Mouse (Mus musculus) small intestine, adult 2 months (tissue): ENCODE data around the gene Fam240a. TPM values are rescaled to one million over a fixed set of nuclear protein-coding genes. Genes with fewer than 3 reads are reported as not detected.

Experiments used
- H3K27ac ChIP-seq: fragments of 200-500 bp; 2 replicates; pipeline ENCODE4 v1.5.1; 2012; ENCODE audit warnings: low read depth, low read length, control low read depth, inconsistent platforms; ENCODE audit not compliant: insufficient read depth
- H3K27me3 ChIP-seq: fragments of 200-500 bp; 2 replicates; pipeline ENCODE4 v1.6.1; 2012; ENCODE audit warnings: mild to moderate bottlenecking, moderate library complexity, low read length, inconsistent platforms; ENCODE audit not compliant: control insufficient read depth, insufficient read depth
- H3K36me3 ChIP-seq: fragments of 200-500 bp; 2 replicates; pipeline ENCODE4 v1.6.1; 2012; ENCODE audit warnings: mild to moderate bottlenecking, low read length, control low read depth, inconsistent platforms; ENCODE audit not compliant: control insufficient read depth, insufficient read depth
- H3K4me1 ChIP-seq: fragments of 200-500 bp; 2 replicates; pipeline ENCODE4 v1.6.1; 2012; ENCODE audit warnings: low read length, inconsistent platforms, mixed read lengths; ENCODE audit not compliant: control insufficient read depth, insufficient read depth, insufficient read length
- H3K4me3 ChIP-seq: fragments of 200-500 bp; 2 replicates; pipeline ENCODE4 v1.5.1; 2012; ENCODE audit warnings: low read depth, mild to moderate bottlenecking, control low read depth, inconsistent platforms, low read length, moderate library complexity
- CTCF ChIP-seq: fragments of 200-500 bp; IDR thresholded peaks from 2 replicates; pipeline ENCODE4 v1.5.1; 2012; ENCODE audit warnings: low read depth, mild to moderate bottlenecking, control low read depth, inconsistent platforms, low read length, moderate library complexity, mixed read lengths; ENCODE audit not compliant: insufficient replicate concordance, insufficient read length; ENCODE audit errors: extremely low read depth
- POLR2A ChIP-seq: fragments of 200-500 bp; IDR thresholded peaks from 2 replicates; pipeline ENCODE4 v1.6.1; 2012; ENCODE audit warnings: low read depth, mild to moderate bottlenecking, control low read depth, inconsistent platforms, low read length, moderate library complexity
- WGBS: fragments of 180-500 bp; shearing (Covaris S2); methylation state at CpG from one replicate; pipeline ENCODE4 v1.1.7; 2018; 5-methylcytosine and 5-hydroxymethylcytosine counted together
- polyA plus RNA-seq: library from polyadenylated mRNA; depleted of rRNA; stranded (reverse); fragments of >200 nt; gene quantifications from 2 replicates; pipeline ENCODE4 v1.2.3, GENCODE M21; 2012

Gene Fam240a
- polyA plus RNA-seq, 1 experiment = not detected

GRCm38 (mm10) chr9:110902271-110902670 is 14.4 kb downstream of the Fam240a start:
- WGBS = 81% methylated on average over 4 of the region's 4 CpGs

GRCm38 (mm10) chr9:110901204-110901603 is 15.5 kb downstream of the Fam240a start:
- no peaks in the 10 kb centered on the region for H3K27me3 ChIP-seq
- no peaks in the 10 kb centered on the region for H3K4me1 ChIP-seq
- H3K4me3 ChIP-seq = no peak overlapping the region
- 90% methylated on average over 6 of the region's 6 CpGs for WGBS
- H3K36me3 ChIP-seq = peaks cover 6% of the 10 kb centered on the region; the same call in 1 of the 2 replicates
- TF ChIP-seq POLR2A (no peak), CTCF (no peak)
- H3K27ac ChIP-seq = no peak overlapping the region

More at GRCm38 (mm10) chr9:110902271-110902670, 14.4 kb downstream of the Fam240a start:
- TF ChIP-seq CTCF (no peak), POLR2A (no peak)
- H3K4me1 ChIP-seq = no peaks in the 10 kb centered on the region
- no peaks in the 10 kb centered on the region for H3K27me3 ChIP-seq
- peaks cover 6% of the 10 kb centered on the region; the same call in 1 of the 2 replicates for H3K36me3 ChIP-seq
- no peak overlapping the region for H3K4me3 ChIP-seq
- H3K27ac ChIP-seq = no peak overlapping the region

- Histone ChIP-seq H3K4me1 (no peaks in the 10 kb centered on the region), H3K27me3 (no peaks in the 10 kb centered on the region), H3K4me3 (no peak overlapping the region), H3K27ac (no peak overlapping the region), H3K36me3 (peaks cover 12% of the 10 kb centered on the region; the same call in 1 of the 2 replicates)
- TF ChIP-seq CTCF = no peak
- 72% methylated on average over 10 of the region's 10 CpGs for WGBS
Observed at GRCm38 (mm10) chr9:110899451-110900008, 17.1 kb downstream of the Fam240a start.

- no peak for TF ChIP-seq CTCF
- no peak for TF ChIP-seq POLR2A
- Histone ChIP-seq H3K4me1 (no peaks in the 10 kb centered on the region), H3K4me3 (no peak overlapping the region), H3K27me3 (no peaks in the 10 kb centered on the region), H3K27ac (no peak overlapping the region), H3K36me3 (peaks cover 21% of the 10 kb centered on the region; the same call in 1 of the 2 replicates)
- WGBS = 46% methylated on average over 6 of the region's 6 CpGs
Observed at GRCm38 (mm10) chr9:110896595-110896994, 20.1 kb downstream of the Fam240a start.

- H3K36me3 ChIP-seq = peaks cover 22% of the 10 kb centered on the region; the same call in 1 of the 2 replicates
- no peaks in the 10 kb centered on the region for H3K4me1 ChIP-seq
- H3K4me3 ChIP-seq = no peak overlapping the region
- no peak overlapping the region for H3K27ac ChIP-seq
- no peak for TF ChIP-seq CTCF
- no peak for TF ChIP-seq POLR2A
- WGBS = 71% methylated on average over 7 of the region's 7 CpGs
- H3K27me3 ChIP-seq = no peaks in the 10 kb centered on the region
Observed at GRCm38 (mm10) chr9:110895994-110896393, 20.7 kb downstream of the Fam240a start.

GRCm38 (mm10) chr9:110895507-110895906 is 21.2 kb downstream of the Fam240a start:
- H3K36me3 ChIP-seq = peaks cover 22% of the 10 kb centered on the region; the same call in 1 of the 2 replicates
- WGBS = 66% methylated on average over 5 of the region's 5 CpGs

GRCm38 (mm10) chr9:110893429-110893828 is 23.2 kb downstream of the Fam240a start:
- Histone ChIP-seq H3K4me3 (peak overlapping the region; percentile 28; the same call in 1 of the 2 replicates), H3K27ac (no peak overlapping the region), H3K4me1 (peaks cover 13% of the 10 kb centered on the region), H3K27me3 (no peaks in the 10 kb centered on the region), H3K36me3 (peaks cover 22% of the 10 kb centered on the region; the same call in 1 of the 2 replicates)
- TF ChIP-seq CTCF = no peak
- TF ChIP-seq POLR2A = no peak
- 84% methylated on average over 10 of the region's 10 CpGs for WGBS

More at GRCm38 (mm10) chr9:110895507-110895906, 21.2 kb downstream of the Fam240a start:
- no peak overlapping the region for H3K27ac ChIP-seq
- H3K4me3 ChIP-seq = no peak overlapping the region
- TF ChIP-seq POLR2A (no peak), CTCF (no peak)
- H3K4me1 ChIP-seq = peaks cover 2% of the 10 kb centered on the region; the same call in 1 of the 2 replicates
- no peaks in the 10 kb centered on the region for H3K27me3 ChIP-seq

GRCm38 (mm10) chr9:110892552-110892951 is 24.1 kb downstream of the Fam240a start:
- Histone ChIP-seq H3K27me3 (no peaks in the 10 kb centered on the region), H3K27ac (no peak overlapping the region), H3K4me3 (no peak overlapping the region), H3K36me3 (peaks cover 19% of the 10 kb centered on the region; the same call in 1 of the 2 replicates), H3K4me1 (peaks cover 13% of the 10 kb centered on the region)
- TF ChIP-seq CTCF (no peak), POLR2A (no peak)
- WGBS = 87% methylated on average over 3 of the region's 3 CpGs
